Mouse (Mus musculus): ENCODE measurements at regions not wholly inside any gene's neighbourhood (a gene's known extent, or its start where the extent isn't known, plus 50 kb on each side); places are given as distances from the start of the nearest gene placed in this dataset.

GRCm38 (mm10) chr5:25597786-25598185 is 81.9 kb downstream of the Cct8l1 start:
- TF ChIP-seq CEBPB (IDR thresholded peaks at IDR 0.05; ENCODE audit: insufficient read depth, poor library complexity, severe bottlenecking) (no peak), MAX (IDR thresholded peaks at IDR 0.05; ENCODE audit: low read depth) (no peak), POLR2A (IDR thresholded peaks at IDR 0.05; ENCODE audit: insufficient read length, low read depth) (no peak), E2F4 (IDR thresholded peaks at IDR 0.05; ENCODE audit: insufficient read depth) (no peak), POLR2AphosphoS2 (IDR thresholded peaks at IDR 0.05; ENCODE audit: insufficient read length, low read depth) (no peak), USF1 (IDR thresholded peaks at IDR 0.05; ENCODE audit: low read depth) (no peak), REST (IDR thresholded peaks at IDR 0.05; ENCODE audit: insufficient read depth, insufficient read length) (no peak), TCF3 (IDR thresholded peaks at IDR 0.05; ENCODE audit: insufficient read length, low read depth) (no peak), MYOD1 (IDR thresholded peaks at IDR 0.05; ENCODE audit: control insufficient read depth in 1 of 3, insufficient read length in 2 of 3, low read depth in 2 of 3) (no peak), TCF12 (IDR thresholded peaks at IDR 0.05; ENCODE audit: insufficient read depth, poor library complexity, severe bottlenecking) (no peak), MYOG (IDR thresholded peaks at IDR 0.05; ENCODE audit: control insufficient read depth in 1 of 3, insufficient read depth in 1 of 3, insufficient read length in 2 of 3, low read depth in 2 of 3) (no peak), SRF (IDR thresholded peaks at IDR 0.05; ENCODE audit: control insufficient read depth, insufficient read length, low read depth) (no peak)
